Mouse (Mus musculus): ENCODE data around the gene Cmtm8. TPM values are rescaled to one million over a fixed set of nuclear protein-coding genes. Genes with fewer than 3 reads are reported as not detected.

Gene Cmtm8
- polyA plus RNA-seq, 1 experiment from 2014 or later: 17.9 TPM

GRCm38 (mm10) chr9:114780746-114781525, 63.0 kb downstream of the Cmtm8 start:
- Histone ChIP-seq H3K4me1 (peaks cover 64% of the 10 kb centered on the region), H3K9me3 (replicated peaks) (no peaks in the 10 kb centered on the region), H3K4me2 (peak overlapping the region; percentile 87), H3K27me3 (replicated peaks) (peaks cover 35% of the 10 kb centered on the region), H3K27ac (peak overlapping the region; percentile 74), H3K4me3 (peak overlapping the region; percentile 61), H3K9ac (peak overlapping the region; percentile 65), H3K36me3 (no peaks in the 10 kb centered on the region)
- under 1% methylated on average over 38 of the region's 38 CpGs for WGBS (ENCODE audit: insufficient replicate concordance)
- peak; percentile 42 for ATAC-seq

DNA sequence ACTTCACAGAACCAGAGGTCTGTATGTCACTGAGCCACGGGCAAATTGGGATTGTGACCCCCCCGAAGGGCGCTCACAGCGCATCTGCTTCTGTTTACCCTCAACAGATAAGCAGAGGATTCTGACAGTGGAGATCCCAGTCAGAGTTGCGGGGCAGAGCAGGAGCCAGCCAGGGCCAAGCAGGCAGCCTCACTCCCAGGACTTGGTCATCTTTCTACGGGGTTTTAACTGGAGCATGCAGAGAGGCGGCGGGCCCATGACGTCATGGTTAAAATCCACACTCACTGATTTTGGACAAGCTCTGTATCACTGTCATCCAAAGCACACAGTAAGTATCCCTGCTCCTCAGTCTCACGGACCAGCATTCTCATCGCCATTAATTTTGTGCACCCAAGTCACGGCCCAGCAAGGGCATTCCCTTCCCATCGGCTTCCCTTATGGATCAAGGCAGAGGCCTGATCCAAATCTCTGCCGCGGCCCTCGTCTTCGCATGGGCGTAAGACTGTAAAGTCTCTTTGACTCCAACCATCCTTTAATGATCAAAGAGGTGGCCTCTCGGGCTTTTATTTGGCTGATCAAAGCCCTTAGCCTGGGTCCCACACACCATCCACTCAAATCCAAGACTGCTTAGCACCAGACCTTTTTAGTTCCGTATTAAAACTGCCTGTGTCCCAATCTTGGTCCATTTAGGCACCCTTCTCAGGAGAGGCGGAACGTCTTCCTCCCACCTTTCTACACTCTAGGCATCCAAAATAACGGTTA, 63.8 kb downstream of the Cmtm8 start:
- H3K9me3 ChIP-seq (replicated peaks): no peaks in the 10 kb centered on the region
- no peaks in the 10 kb centered on the region for H3K36me3 ChIP-seq
- WGBS (ENCODE audit: insufficient replicate concordance): 11% methylated on average over 23 of the region's 23 CpGs
- peaks cover 64% of the 10 kb centered on the region for H3K4me1 ChIP-seq
- H3K9ac ChIP-seq: peak overlapping the region; percentile 65
- no peak; the same call in 1 of the 2 replicates for ATAC-seq
- peak overlapping the region; percentile 87 for H3K4me2 ChIP-seq
- H3K27me3 ChIP-seq (replicated peaks): peaks cover 35% of the 10 kb centered on the region
- peak overlapping the region; percentile 61 for H3K4me3 ChIP-seq
- H3K27ac ChIP-seq: peak overlapping the region; percentile 74

DNA sequence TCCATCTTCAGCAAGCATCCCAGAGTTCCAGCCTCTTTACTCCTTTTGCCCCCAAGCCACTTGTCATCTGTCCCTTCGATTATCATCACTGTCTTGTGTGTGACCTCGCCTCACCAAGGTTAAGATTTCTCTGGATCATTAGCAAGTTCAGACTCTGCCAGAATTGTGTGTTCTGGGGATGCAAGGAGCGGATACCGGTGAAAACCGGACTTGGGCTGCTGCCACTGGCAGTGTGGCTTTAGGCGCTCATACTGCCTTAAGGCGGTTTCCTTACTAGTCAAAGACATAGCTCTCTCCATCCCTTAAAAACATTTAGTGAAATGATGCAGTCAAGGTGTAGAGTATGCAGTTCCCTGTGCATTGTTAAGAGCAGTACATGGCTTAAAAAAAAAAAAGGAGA, 65.1 kb downstream of the Cmtm8 start:
- peaks cover 35% of the 10 kb centered on the region for H3K27me3 ChIP-seq (replicated peaks)
- no peaks in the 10 kb centered on the region for H3K9me3 ChIP-seq (replicated peaks)
- H3K36me3 ChIP-seq: peaks cover 4% of the 10 kb centered on the region; the same call in 1 of the 2 replicates
- peaks cover 66% of the 10 kb centered on the region for H3K4me1 ChIP-seq
- H3K9ac ChIP-seq: no peak overlapping the region
- ATAC-seq: no peak
- 68% methylated on average over 7 of the region's 7 CpGs for WGBS (ENCODE audit: insufficient replicate concordance)
- no peak overlapping the region for H3K4me3 ChIP-seq
- peak overlapping the region; percentile 87; the same call in 1 of the 2 replicates for H3K4me2 ChIP-seq
- H3K27ac ChIP-seq: peak overlapping the region; percentile 16; the same call in 1 of the 2 replicates

- 22% methylated on average over 7 of the region's 7 CpGs for WGBS (ENCODE audit: insufficient replicate concordance)
- Histone ChIP-seq H3K36me3 (peaks cover 11% of the 10 kb centered on the region; the same call in 1 of the 2 replicates), H3K4me3 (no peak overlapping the region), H3K4me1 (peaks cover 66% of the 10 kb centered on the region), H3K27ac (peak overlapping the region; percentile 70), H3K9ac (peak overlapping the region; percentile 0; the same call in 1 of the 2 replicates), H3K27me3 (replicated peaks) (peaks cover 29% of the 10 kb centered on the region), H3K4me2 (peak overlapping the region; percentile 28; the same call in 1 of the 2 replicates), H3K9me3 (replicated peaks) (no peaks in the 10 kb centered on the region)
- ATAC-seq: no peak
Observed at GRCm38 (mm10) chr9:114778047-114778390, 65.9 kb downstream of the Cmtm8 start.

- Histone ChIP-seq H3K4me2 (peak overlapping the region; percentile 28; the same call in 1 of the 2 replicates), H3K27me3 (replicated peaks) (peaks cover 24% of the 10 kb centered on the region), H3K9me3 (replicated peaks) (no peaks in the 10 kb centered on the region), H3K36me3 (peaks cover 15% of the 10 kb centered on the region), H3K9ac (peak overlapping the region; percentile 0; the same call in 1 of the 2 replicates), H3K4me3 (no peak overlapping the region), H3K27ac (peak overlapping the region; percentile 70), H3K4me1 (peaks cover 66% of the 10 kb centered on the region)
- 13% methylated on average over 6 of the region's 6 CpGs for WGBS (ENCODE audit: insufficient replicate concordance)
- ATAC-seq: no peak
Observed at GRCm38 (mm10) chr9:114777178-114778046, 66.5 kb downstream of the Cmtm8 start.

DNA sequence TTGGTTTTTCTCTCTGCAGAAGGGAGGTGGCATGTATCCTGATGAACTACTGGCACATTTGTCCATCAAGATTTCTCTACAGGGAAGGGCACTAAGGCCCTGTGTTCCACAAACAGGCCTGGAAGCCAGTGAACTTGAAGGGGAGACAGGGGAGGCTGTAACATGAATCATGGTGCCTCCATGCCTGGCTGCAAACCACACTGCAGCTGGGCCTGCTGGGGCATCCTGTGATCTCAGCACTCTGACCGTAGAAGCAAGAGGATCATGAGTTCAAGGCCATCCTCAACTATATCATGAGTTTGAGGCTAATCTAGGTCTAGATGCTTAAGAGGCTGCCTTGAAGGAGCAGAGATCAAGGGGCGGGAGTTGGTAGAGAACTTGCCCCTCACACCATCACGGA, 67.6 kb downstream of the Cmtm8 start:
- Histone ChIP-seq H3K9ac (no peak overlapping the region), H3K4me2 (0 out of 2 replicates have a peak overlapping the region, but pooled peaks have one; percentile 7)

DNA sequence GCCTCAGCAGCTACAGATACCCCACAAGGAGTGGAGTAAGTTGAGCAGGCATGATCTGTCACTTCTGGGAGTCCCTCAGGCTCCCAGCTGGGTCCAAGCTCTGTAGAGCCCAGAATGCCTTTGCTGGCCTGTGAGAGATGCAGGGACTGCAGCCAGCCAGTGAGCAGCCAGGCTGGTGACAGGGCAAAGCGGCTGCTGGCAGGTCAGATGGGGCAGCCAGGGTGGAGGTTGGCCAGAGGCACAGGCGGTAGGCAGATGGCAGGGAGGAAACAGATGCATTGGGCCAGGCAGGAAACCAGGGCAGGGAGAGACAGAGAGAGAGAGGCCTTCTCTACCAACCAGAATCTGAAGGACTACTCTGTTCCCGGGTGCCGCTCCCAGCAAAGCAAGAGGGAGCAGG, 68.7 kb downstream of the Cmtm8 start:
- Histone ChIP-seq H3K4me3 (no peak overlapping the region), H3K27ac (no peak overlapping the region), H3K27me3 (replicated peaks) (peaks cover 8% of the 10 kb centered on the region), H3K36me3 (peaks cover 31% of the 10 kb centered on the region), H3K4me1 (peaks cover 48% of the 10 kb centered on the region), H3K4me2 (no peak overlapping the region; the same call in 1 of the 2 replicates), H3K9ac (no peak overlapping the region), H3K9me3 (replicated peaks) (no peaks in the 10 kb centered on the region)
- no peak for ATAC-seq
- 50% methylated on average over 4 of the region's 4 CpGs for WGBS (ENCODE audit: insufficient replicate concordance)

More for the DNA sequence above, 67.6 kb downstream of the Cmtm8 start:
- no peak for ATAC-seq
- 50% methylated on average over 3 of the region's 3 CpGs for WGBS (ENCODE audit: insufficient replicate concordance)
- Histone ChIP-seq H3K9me3 (replicated peaks) (no peaks in the 10 kb centered on the region), H3K27me3 (replicated peaks) (peaks cover 17% of the 10 kb centered on the region), H3K4me1 (peaks cover 59% of the 10 kb centered on the region), H3K36me3 (peaks cover 24% of the 10 kb centered on the region), H3K4me3 (no peak overlapping the region), H3K27ac (0 out of 2 replicates have a peak overlapping the region, but pooled peaks have one; percentile 23)

DNA sequence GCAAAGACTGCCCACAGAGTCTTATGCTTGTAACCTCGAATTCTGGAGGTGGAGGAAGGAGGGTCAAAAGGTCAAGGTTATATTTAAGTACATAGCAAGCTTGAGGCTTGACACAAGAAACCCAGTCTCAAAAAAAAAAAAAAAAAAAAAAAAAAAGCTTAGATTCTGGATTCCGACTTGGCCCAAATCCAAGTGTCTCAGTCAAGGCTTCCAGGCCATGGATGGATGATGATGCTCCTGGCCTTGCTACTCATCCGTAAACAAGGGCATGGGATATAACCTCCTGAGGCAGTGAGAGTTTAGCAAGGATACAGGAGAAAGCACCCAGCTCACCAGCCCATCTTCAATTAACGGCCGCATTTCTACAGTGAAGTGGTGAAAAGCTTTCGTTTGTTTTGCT, 69.3 kb downstream of the Cmtm8 start:
- Histone ChIP-seq H3K27me3 (replicated peaks) (peaks cover 2% of the 10 kb centered on the region; the same call in 1 of the 2 replicates), H3K36me3 (peaks cover 33% of the 10 kb centered on the region), H3K4me3 (no peak overlapping the region), H3K9ac (no peak overlapping the region), H3K4me1 (peaks cover 42% of the 10 kb centered on the region), H3K9me3 (replicated peaks) (no peaks in the 10 kb centered on the region), H3K27ac (no peak overlapping the region), H3K4me2 (no peak overlapping the region)
- 68% methylated on average over 6 of the region's 6 CpGs for WGBS (ENCODE audit: insufficient replicate concordance)
- ATAC-seq: no peak

- H3K9ac ChIP-seq: no peak overlapping the region
- no peak overlapping the region for H3K4me2 ChIP-seq
- H3K4me3 ChIP-seq: no peak overlapping the region
- peaks cover 33% of the 10 kb centered on the region for H3K36me3 ChIP-seq
- ATAC-seq: no peak
- H3K27me3 ChIP-seq (replicated peaks): no peaks in the 10 kb centered on the region
- WGBS (ENCODE audit: insufficient replicate concordance): 75% methylated on average over 7 of the region's 7 CpGs
- H3K4me1 ChIP-seq: peaks cover 16% of the 10 kb centered on the region
- no peaks in the 10 kb centered on the region for H3K9me3 ChIP-seq (replicated peaks)
- no peak overlapping the region for H3K27ac ChIP-seq
Observed at GRCm38 (mm10) chr9:114771565-114771964, 72.4 kb downstream of the Cmtm8 start.

DNA sequence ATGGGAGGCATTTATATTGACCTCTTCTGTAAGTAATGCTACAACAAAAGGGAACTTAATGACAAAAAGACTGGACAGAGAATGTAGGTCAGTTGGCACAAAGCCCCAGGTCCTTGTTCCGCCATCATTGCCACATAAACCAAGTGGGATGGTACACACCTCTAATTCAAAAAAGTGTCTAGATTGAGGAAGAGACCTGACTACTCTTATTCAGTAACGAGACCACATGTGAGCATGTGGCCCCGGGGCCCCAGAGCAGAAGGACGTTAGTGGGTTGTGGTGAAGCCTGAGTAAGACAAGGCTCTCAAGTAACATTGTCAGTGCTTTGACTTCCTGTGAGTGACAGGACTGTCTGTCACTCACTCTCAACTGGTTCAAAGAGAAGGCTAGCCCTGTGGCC, 73.7 kb downstream of the Cmtm8 start:
- no peak overlapping the region for H3K9ac ChIP-seq
- no peak overlapping the region for H3K27ac ChIP-seq
- WGBS (ENCODE audit: insufficient replicate concordance): 43% methylated on average over 4 of the region's 4 CpGs

DNA sequence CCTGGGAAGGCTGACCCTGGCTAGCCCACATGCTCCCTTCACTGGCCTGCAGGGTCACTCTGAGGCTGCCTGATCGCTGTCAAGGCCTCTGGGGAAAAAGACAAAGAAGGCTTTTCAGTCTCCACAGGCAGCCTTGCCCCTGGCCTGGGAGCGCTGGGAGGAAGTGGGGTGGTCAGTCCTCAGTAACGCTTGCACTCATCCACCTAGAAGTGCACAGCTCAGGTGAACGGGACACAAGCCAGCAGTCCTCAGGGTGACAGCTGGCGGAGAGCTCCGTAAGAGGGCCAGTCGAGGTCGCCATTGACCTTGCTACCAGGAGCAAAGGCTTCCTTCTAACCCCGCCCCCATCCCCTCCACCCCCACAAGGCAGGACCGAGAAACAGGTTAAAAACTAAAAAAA, 75.9 kb downstream of the Cmtm8 start:
- no peak for ATAC-seq
- no peaks in the 10 kb centered on the region for H3K9me3 ChIP-seq (replicated peaks)
- H3K9ac ChIP-seq: no peak overlapping the region
- H3K4me3 ChIP-seq: no peak overlapping the region
- no peaks in the 10 kb centered on the region for H3K4me1 ChIP-seq
- H3K27me3 ChIP-seq (replicated peaks): no peaks in the 10 kb centered on the region
- WGBS (ENCODE audit: insufficient replicate concordance): 61% methylated on average over 10 of the region's 10 CpGs
- no peak overlapping the region for H3K27ac ChIP-seq
- no peak overlapping the region for H3K4me2 ChIP-seq
- peaks cover 24% of the 10 kb centered on the region for H3K36me3 ChIP-seq

More for the DNA sequence above, 73.7 kb downstream of the Cmtm8 start:
- H3K4me2 ChIP-seq: no peak overlapping the region
- peaks cover 33% of the 10 kb centered on the region for H3K36me3 ChIP-seq
- no peak overlapping the region for H3K4me3 ChIP-seq
- no peaks in the 10 kb centered on the region for H3K27me3 ChIP-seq (replicated peaks)
- no peaks in the 10 kb centered on the region for H3K9me3 ChIP-seq (replicated peaks)
- no peak for ATAC-seq
- peaks cover 3% of the 10 kb centered on the region for H3K4me1 ChIP-seq
